Mouse (Mus musculus) monocyte, adult 2 months (primary cell): ENCODE results near the gene Olfr1265.

Experiments used
- DNase-seq, 2 experiments: peaks; one replicate each; pipeline ENCODE4 v3.0.0; 2022; ENCODE audit warnings: low spot score in 2 of 2, low read depth in 1 of 2

Olfr1265 gene

GRCm38 (mm10) chr2:90035037-90035436 lies at the start of gene Olfr1265:
Gene Olfr1265 (plus strand): TSS chr2:90035337.
- no peak for DNase-seq

- DNase-seq, result no peak
Observed at GRCm38 (mm10) chr2:89990921-89991320, 44.2 kb upstream of the Olfr1265 start, which contains the start of gene Olfr1261. Gene Olfr1261 (plus strand): TSS chr2:89991221.

- no peak for DNase-seq
Observed at GRCm38 (mm10) chr2:89999845-90000244, 35.3 kb upstream of the Olfr1265 start, which contains the start of gene Olfr1262. Gene Olfr1262 (plus strand): TSS chr2:90000145.

- DNase-seq, result no peak
Observed at GRCm38 (mm10) chr2:90011831-90012230, 23.3 kb upstream of the Olfr1265 start, which contains the start of gene Olfr1263. Gene Olfr1263 (plus strand): TSS chr2:90012131.

GRCm38 (mm10) chr2:90025477-90025876 lies 9.7 kb upstream of the Olfr1265 start, which contains the start of gene Olfr1264:
Gene Olfr1264 (minus strand): TSS chr2:90025577.
- no peak for DNase-seq

- DNase-seq, result no peak
Observed at GRCm38 (mm10) chr2:90063494-90063893, 28.4 kb downstream of the Olfr1265 start, which contains the start of gene Olfr140. Gene Olfr140 (minus strand): TSS chr2:90063594.

- no peak for DNase-seq
Observed at GRCm38 (mm10) chr2:90070065-90070464, 34.9 kb downstream of the Olfr1265 start.
